Mouse (Mus musculus) left cerebral cortex, adult 9 months (tissue): ENCODE data around the gene Mybph.

Experiments
- DNase-seq, 2 experiments: peaks; one replicate each; pipeline ENCODE4 v3.0.0; 2022; ENCODE audit warnings: low spot score in 2 of 2

The Mybph gene

GRCm38 (mm10) chr1:134184089-134184488, 9.2 kb upstream of the Mybph start:
- DNase-seq = no peak

- DNase-seq = no peak
Observed at GRCm38 (mm10) chr1:134188217-134188616, 5.0 kb upstream of the Mybph start.

GRCm38 (mm10) chr1:134188989-134189729, 4.1 kb upstream of the Mybph start:
- peak in 1 of 2 experiments; percentile 57 for DNase-seq

- no peak for DNase-seq
Observed at GRCm38 (mm10) chr1:134191192-134191591, 2.1 kb upstream of the Mybph start.

GRCm38 (mm10) chr1:134192024-134192423, 1.2 kb upstream of the Mybph start:
- no peak for DNase-seq

GRCm38 (mm10) chr1:134193674-134194197, 488 bp downstream of the Mybph start:
- DNase-seq = no peak

- DNase-seq = no peak
Observed at GRCm38 (mm10) chr1:134194298-134195022, 1.2 kb downstream of the Mybph start.

GRCm38 (mm10) chr1:134195117-134195516, 1.9 kb downstream of the Mybph start:
- DNase-seq = no peak

- DNase-seq = peak in 1 of 2 experiments; percentile 72
Observed at GRCm38 (mm10) chr1:134195571-134195970, 2.3 kb downstream of the Mybph start.

GRCm38 (mm10) chr1:134195979-134196378, 2.7 kb downstream of the Mybph start:
- peak in 1 of 2 experiments; percentile 53 for DNase-seq

GRCm38 (mm10) chr1:134196386-134196785, 3.1 kb downstream of the Mybph start:
- peak in 1 of 2 experiments; percentile 87 for DNase-seq

- no peak for DNase-seq
Observed at GRCm38 (mm10) chr1:134197325-134197982, 4.2 kb downstream of the Mybph start.

- no peak for DNase-seq
Observed at GRCm38 (mm10) chr1:134198197-134198995, 5.1 kb downstream of the Mybph start.

- no peak for DNase-seq
Observed at GRCm38 (mm10) chr1:134200481-134200880, 7.2 kb downstream of the Mybph start.

- no peak for DNase-seq
Observed at GRCm38 (mm10) chr1:134200998-134201686, 7.9 kb downstream of the Mybph start.

- peak in 1 of 2 experiments; percentile 62 for DNase-seq
Observed at GRCm38 (mm10) chr1:134201751-134202420, 8.6 kb downstream of the Mybph start.

- DNase-seq = peak in 1 of 2 experiments; percentile 72
Observed at GRCm38 (mm10) chr1:134204230-134204629, 11.0 kb downstream of the Mybph start.

GRCm38 (mm10) chr1:134205296-134206018, 12.2 kb downstream of the Mybph start:
- no peak for DNase-seq

- DNase-seq = no peak
Observed at GRCm38 (mm10) chr1:134206085-134206484, 12.8 kb downstream of the Mybph start.
